Mouse (Mus musculus): ENCODE results near the gene Carns1. TPM values are rescaled to one million over a fixed set of nuclear protein-coding genes. Genes with fewer than 3 reads are reported as not detected.

The Carns1 gene
- total RNA-seq, 2 experiments from 2014 or later = 23.4 to 27.5 TPM

DNA sequence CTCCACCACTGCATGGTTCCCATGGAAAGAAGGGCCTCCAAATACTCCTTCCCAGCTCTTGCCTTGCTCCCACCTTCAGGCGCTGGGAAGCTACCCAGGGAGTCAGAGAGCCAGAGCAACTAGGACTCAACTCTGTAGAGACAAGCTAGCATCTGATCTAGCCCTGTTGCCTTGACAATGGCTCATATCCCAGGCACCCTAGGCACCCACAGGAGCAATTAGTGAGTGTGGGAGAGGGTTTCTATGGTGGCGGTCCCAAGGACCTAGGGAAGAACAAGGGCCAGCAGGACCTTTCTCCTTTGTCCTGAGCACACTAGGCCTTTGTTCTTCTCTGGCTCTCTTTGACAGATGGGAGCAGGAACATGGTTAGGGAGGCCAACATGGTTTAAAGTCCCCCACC lies 8.4 kb upstream of the Carns1 start:
- intact Hi-C loops (cut with DNase I; ENCODE audit: low total_unique reads) = no loop called here
- no peak for DNase-seq

DNA sequence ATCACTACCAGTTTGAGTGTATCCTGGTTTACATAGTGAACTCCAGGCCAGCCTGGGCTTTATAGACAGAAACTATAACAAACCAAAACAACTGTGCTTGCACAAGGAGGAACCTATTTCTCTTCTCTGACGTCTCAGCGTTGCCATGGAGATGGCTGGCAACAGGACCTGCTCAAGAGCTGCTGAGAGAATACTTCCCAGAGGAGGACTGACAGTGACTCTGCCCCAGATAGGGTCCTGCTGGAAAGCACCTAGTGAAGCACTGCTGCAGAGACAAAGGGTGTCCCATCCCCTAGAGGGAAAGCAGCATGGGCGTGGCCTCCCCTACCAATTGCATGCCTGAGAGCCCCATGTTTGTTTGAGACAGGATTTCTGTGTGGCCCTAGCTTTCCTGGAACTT lies 6.6 kb upstream of the Carns1 start:
- peak; percentile 47 for DNase-seq
- intact Hi-C loops (cut with DNase I; ENCODE audit: low total_unique reads) = no loop called here

DNA sequence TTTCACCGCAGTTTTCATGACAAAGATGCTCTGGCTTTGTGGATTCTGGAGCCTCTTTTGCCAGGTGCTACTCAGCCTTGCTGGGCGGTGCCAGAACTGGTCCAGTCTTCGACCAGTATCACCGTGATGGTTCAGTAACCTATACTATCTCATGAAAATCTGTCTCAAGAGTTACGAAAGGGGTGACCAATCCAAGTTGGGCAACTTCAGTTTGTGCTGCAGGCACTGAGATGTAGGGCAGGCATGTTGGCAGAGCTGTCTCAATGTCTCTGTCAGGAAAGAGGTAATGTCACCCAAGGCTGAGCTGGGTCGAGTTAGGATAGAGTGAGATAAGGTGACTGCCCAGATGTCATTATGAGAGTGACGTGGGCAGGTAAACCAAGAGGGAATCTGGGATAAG lies 5.1 kb upstream of the Carns1 start:
- intact Hi-C loops (cut with DNase I; ENCODE audit: low total_unique reads) = no loop called here
- no peak for DNase-seq

DNA sequence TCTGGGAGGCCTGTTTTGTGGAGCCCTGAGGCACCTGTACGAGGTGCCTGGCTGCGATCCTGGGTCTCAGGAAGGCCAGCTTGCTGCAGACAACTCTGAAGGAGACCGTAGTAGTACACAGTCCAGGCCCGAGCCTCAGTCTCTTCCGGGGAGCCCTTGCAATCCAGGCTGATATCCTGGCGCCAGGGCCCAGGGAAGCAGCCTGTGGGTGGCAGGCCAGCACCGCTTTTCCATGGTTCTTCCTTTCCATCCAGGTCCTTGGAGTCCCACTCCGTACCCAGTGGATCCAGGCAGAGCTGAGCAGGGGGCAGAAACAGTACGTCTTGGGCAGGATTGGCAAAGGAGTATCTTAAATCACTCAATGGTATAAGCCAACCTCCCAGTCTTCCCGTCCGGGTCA lies 2.4 kb downstream of the Carns1 start:
- intact Hi-C loops (cut with DNase I; ENCODE audit: low total_unique reads) = no loop called here
- no peak for DNase-seq

DNA sequence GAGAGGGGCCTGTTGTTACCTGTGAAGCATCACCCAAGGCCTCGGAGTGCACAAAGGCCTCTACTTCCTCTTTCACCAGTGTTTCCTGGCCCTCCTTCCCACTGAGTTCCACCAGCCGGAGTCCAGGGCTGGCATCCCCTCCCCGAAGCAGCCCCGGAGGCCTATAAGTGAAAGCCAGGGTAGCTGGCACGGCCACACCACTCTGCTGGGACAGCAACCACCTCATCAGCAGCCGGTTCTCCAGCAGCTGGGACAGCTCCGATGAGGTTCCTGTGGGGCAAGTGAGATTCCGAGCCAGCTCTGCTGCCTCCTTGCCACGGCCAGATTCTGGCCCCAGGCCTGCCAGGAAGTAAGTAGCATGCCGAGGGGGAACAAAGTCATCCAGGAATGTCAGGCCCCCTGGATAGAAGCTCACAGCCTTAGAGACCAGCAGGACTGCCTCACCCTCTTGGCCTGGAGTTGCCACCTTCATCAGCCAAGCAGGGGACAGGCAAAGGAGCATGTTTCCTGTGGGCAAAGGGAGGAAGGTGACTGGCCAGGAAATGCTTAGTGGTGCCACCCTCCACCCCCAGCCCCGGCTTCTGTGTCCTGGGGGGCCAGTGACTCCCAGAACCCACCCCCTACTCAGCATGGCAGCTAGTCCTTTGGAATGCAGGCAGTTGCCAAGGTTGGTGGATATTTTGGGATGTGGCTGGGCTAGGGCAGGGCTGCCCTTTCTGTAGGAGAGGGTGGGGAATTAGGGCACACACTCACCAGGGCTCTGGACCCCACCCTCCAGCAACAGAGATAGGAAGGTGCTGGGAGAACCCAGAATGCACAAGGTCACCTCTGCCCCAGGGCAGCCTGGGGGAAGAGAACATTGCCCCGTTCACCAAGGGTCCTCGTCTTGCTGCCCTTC lies 3.6 kb downstream of the Carns1 start:
- intact Hi-C loops (cut with DNase I; ENCODE audit: low total_unique reads) = no loop called here
- DNase-seq = peak; percentile 71

DNA sequence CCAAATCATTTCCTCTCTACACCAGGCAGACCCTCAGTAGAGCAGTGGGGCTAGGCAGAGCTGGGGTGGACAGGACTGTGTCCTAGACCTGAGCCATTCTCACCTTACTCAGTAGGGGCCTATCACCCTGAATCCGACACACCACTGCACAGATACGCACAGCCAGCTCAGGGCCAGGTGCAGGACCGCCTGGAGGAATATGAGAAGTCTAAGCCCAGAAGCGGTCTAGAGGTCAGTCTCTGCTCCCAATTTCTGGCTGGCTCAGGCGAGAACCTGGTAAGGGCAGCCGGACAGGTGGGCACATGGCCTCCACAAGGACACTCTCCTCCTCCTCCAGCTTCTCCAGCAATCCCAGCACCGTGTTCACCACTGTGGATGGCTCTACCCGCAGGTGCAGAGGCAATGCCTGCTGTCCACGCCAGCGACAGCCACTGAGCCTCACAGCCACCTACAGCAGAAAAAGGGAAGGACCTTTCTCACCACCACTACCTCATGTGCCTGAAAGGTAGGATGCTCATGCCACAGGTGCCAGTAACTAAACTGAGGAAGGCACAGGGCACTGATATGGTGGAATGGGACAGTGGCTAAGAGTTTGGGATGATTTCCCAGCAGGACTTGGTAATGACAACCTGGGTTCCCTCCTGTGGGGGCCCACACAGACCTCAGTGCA lies 4.4 kb downstream of the Carns1 start:
- intact Hi-C loops (cut with DNase I; ENCODE audit: low total_unique reads) = no loop called here
- no peak for DNase-seq

DNA sequence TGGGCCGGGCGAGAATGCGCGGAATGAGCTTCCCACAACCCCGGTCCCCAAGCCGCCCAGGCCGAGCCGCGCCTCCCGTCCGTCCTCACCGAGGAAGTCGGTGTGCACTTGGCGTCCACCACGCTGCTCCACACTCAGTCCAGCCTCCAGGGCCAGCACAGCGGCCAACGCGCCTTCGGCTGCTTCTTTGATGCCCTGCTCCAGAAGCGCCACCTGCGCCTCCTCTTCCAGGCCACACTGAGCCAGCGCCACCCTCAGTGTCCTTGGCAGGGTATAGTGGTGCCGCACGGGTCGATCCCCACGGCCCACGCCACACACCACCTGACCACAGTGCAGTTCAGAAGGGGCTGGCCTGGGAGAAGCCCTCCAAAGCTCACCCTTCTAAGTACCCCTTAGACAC lies 5.5 kb downstream of the Carns1 start:
- intact Hi-C loops (cut with DNase I; ENCODE audit: low total_unique reads) = no loop called here
- DNase-seq = no peak

DNA sequence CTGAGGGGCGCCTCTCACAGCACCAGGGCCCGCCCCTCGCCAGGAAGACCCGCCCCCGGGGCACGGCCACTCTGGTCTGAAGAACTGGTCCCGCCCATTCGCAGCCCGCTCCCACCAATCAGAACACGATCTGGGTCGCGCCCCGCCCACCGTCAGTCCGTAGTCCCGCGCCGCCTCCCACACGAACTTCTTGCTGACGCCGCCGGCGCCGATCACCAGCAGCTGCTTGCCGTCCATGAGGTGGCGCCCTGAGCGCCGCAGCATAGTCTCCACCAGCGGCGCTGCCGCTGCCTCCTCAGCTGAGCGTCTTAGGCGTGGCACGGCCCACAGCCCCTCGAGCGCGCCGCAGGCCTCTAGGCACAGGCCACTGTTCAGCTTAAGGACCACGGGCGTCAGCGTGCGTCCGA lies 5.9 kb downstream of the Carns1 start:
- DNase-seq = peak; percentile 99
- intact Hi-C loops (cut with DNase I; ENCODE audit: low total_unique reads) = no loop called here

DNA sequence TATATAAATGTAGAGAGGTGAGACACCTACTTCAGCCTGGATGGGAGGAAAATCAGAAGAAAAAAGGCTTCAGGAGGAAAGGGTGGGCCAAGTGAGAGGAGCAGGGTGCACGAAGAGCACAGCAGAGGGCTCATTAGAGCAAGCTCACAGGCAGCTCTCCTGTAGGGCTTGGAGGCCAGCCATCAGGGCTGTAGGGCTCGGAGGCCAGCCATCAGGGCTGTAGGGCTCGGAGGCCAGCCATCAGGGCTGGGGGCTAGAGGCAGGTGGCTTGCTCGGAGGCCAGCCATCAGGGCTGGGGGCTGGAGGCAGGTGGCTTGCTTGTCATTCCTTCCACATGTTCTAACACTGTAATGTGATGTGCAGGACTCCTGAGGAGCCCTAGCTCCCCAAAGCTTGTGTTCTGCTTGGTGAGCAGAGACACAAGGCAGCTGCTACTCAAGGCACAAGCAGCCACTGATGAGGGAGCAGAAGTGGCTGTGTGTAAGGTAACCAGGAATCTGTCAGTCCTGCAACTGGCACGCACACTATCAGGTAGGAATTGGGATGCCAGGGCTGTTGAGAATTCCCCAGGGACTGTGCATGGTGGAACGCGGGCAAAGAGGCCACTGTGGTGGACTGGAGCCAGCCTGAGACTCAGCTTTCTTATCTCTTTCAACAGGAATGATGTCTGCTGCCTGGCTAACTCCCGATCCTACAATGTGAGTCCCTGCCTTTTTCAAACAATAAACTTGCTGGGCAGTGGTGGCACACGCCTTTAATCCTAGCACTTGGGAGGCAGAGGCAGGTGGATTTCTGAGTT lies 8.4 kb downstream of the Carns1 start:
- intact Hi-C loops (cut with DNase I; ENCODE audit: low total_unique reads) = no loop called here

DNA sequence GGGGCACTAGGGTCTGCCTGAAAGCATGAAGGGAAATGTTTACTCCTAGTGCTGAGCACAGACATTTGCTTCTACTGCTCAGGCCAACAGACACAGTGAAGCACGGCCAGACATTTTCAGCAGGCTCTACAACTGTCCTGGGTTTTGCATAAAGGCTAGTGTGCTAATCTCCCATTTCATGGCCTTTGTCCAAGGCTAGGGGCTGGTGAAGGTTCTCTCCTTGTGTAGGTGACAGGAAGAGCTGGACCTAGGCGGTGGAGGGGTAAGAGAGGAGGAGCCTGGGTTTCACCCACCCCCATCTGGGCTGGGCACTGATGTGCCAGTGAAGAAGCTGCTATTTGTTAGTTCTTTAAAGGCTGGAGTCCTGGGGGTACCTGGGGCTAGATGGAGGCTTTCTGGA lies 10.6 kb downstream of the Carns1 start:
- DNase-seq = no peak
- intact Hi-C loops (cut with DNase I; ENCODE audit: low total_unique reads) = no loop called here

More for the DNA sequence above, 8.4 kb downstream of the Carns1 start:
- DNase-seq = no peak

DNA sequence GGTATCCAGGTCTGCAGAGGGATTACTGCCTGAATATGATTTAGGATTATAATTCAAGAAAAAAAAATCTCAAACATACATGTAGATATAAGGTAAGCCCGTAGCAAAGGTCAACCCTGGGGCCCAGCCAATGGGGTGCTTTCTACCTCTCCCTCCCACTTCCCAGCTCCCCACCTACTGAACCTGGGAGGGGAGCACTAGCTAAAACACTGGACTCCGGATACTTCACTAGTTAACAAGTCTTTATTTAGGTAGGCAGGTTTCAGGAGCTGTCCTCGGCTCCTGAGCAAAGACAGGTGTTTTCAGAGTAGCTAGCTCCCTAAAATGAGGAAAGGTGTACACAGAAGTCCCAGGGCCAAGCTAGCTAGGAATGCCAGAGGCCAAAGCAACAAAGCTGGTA lies 11.2 kb downstream of the Carns1 start:
- intact Hi-C loops (cut with DNase I; ENCODE audit: low total_unique reads) = no loop called here
- no peak for DNase-seq

DNA sequence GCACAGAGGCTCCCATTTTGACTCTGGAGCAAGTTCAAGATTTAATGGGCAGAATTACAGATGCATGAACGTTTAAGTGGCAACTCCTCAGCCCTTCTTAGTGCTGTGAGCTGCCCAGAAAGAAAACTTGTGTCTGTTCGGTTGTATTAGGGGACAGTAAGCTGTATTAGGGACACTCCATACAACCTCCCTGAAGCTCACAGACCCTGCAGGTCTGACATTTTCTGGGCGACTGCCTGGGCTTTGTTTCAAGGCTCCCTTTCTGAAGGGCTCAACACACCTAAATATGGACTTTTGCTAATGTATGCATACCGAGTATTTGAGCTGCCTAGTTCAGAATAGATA lies 11.8 kb downstream of the Carns1 start:
- intact Hi-C loops (cut with DNase I; ENCODE audit: low total_unique reads) = no loop called here
- no peak for DNase-seq

DNA sequence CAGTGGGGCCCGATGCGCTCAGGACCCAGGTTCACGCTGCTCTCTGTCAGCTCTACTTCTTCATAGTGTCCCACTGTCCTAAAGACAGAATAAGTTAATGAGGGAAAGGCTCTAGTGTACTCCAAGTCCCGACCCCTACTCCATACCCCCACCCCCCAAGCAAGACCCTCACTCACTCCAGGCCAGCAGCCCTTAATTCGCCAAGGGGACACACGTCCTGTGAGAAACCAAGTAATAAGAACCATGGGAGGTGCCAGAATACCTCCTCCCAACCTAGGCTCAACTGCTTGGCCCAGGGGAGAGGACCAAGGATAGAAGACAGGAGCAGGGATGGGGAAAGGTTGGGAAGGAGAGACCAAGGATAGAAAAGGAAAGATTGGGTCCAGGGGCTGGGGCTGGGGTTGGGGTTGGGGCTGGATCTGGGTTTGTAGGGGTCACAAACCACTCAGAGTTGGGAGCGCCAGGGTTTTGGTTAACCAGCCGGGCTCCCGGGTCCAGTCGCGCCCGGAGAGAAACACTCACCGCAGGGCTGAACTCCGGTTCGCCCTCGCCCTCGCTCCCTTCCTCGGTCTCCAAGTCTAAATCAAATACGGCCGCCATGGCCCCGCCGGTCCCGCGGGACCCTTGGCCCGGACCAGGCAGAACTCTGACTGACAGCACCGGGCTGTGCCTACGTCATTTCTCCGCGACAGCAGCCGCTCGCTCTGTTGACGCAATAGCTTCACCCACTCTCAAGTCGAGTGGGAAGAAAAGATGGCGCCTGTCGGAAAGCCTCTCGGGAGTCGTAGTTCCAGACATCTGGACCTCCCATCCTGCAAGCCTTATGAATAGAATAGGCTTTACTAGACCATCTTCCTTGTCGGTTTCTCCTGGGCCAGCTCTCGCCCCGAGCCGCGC lies 12.4 kb downstream of the Carns1 start, which contains the start of gene Rps6kb2:
Gene Rps6kb2 (minus strand): TSS at position 709 of the 897 bp plus-strand sequence.
- peak; percentile 95 for DNase-seq
- intact Hi-C loops (cut with DNase I; ENCODE audit: low total_unique reads) = no loop called here

DNA sequence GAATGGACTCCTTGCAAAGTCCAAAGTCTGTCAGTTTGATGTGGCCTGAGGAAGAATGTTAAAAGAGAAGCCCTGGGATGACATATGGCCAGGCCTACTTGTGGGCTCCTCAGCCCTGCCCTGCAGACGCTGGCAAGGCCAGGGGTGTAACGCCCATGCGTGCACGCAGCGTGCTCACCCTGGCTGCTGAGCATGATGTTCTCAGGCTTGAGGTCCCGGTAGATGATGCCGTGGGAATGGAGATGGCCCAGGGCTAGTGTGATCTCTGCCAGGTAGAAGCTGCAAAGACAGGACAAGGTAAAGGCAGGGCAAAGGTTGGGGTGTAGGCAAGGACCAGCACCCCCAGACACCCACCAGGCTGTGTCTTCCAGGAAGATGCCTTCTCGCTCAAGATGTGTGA lies 16.2 kb downstream of the Carns1 start:
- intact Hi-C loops (cut with DNase I; ENCODE audit: low total_unique reads) = no loop called here
- no peak for DNase-seq

DNA sequence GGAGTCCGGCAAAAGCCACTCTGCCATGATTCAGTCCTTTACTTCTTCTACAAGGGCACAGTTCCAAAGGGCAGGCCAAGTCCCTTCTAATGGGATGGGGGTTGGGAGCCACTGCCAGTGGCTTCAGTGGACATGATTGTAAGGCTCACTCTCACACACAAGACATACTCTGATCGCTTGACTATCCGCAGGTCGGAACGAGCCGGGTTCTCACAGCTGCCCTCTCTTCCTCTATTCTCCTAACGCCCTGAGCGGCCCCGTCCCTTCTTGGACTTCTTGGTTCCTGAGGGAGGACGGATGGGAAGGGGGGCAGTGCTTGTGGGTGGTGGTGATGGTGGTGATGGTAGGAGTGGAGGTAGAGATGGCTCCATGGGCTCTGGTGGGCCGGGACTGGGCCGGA lies 18.5 kb downstream of the Carns1 start:
- DNase-seq = no peak
- intact Hi-C loops (cut with DNase I; ENCODE audit: low total_unique reads) = no loop called here

DNA sequence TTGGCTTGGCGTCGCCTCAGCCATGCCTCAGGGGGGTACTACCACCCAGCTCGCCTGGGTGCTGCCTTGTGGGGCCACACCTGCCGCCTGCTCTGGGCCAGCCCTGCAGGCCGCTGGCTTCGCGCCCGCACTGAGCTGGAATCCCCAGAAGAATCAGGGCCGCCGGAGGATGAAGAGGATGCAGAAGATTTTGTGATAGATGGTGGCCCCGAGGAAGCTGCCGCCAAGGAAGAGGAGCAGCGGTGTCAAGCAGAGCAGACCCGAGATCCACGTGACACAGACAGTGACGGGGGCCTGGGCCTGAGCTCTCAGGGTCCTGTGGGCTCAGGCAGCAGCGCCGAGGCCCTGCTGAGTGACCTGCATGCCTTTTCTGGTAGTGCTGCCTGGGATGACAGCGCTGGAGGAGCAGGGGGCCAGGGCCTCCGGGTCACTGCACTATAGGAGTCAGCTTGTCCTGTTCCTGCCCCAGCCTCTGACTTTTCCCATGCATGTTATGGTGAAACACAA lies 19.2 kb downstream of the Carns1 start:
- DNase-seq = no peak
- intact Hi-C loops (cut with DNase I; ENCODE audit: low total_unique reads) = no loop called here

DNA sequence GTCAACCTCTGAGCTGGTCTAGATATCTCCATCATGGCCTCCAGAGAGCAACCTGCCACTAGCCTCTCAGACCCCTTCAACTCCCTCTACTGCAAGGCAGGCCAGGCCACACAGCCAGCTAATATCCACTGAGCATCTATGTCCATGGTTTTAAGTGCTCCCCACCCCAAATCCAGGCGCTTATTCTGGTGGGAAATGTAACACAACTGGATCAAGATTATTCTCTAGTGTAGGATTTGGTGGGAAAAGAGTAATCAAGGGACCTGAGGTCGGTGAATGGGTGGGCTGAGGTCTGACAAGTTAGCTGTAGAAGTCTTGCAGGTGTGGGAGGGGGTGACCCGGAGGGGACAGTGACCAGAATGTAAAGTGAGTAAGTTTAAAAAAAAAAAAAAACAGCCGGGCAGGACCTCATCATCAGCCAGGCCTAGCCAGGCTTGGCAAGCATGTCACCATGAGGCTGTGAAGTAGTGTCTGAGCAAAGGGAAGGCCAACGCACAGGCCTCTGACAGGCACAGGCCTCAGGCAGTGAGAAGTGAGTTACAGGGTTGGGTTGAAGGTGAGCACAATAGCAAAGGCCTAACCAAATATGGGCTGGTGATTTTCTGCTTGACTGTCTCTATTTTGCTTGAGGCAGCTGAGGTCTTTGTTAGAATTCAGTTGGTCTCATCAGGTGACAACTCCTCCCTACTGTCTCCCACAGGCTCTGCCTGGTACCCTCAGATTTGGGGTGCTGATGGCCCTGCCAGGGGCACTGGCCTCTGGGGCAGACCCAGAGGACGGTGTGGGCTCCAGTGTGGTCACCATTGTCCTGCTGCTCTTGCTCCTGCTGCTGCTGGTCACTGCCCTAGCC lies 19.8 kb downstream of the Carns1 start:
- intact Hi-C loops (cut with DNase I; ENCODE audit: low total_unique reads) = no loop called here
- no peak for DNase-seq

Measured in gastrocnemius, postnatal 14 days (tissue).